Mouse (Mus musculus) neural tube, embryonic 14.5 days (tissue): ENCODE results near the gene Hyal2. TPM values are rescaled to one million over a fixed set of nuclear protein-coding genes. Genes with fewer than 3 reads are reported as not detected.

ENCODE experiments used
- ATAC-seq: fragments of 200-750 bp; cut with Nextera tagmentation; 2 replicates; pipeline ENCODE4 v1.8.0; 2017; ENCODE audit warnings: low read depth, mild to moderate bottlenecking, moderate TSS enrichment, moderate library complexity
- H3K27ac ChIP-seq: fragments of 300-500 bp; sonication (generic); 2 replicates; pipeline ENCODE4 v1.5.1; 2014; ENCODE audit warnings: low read depth, mild to moderate bottlenecking, control low read depth, low read length, moderate library complexity, mixed read lengths
- H3K27me3 ChIP-seq: fragments of 300-500 bp; sonication (generic); 2 replicates; pipeline ENCODE4 v1.6.1; 2014; ENCODE audit warnings: low read length; ENCODE audit not compliant: control insufficient read depth, insufficient read depth
- H3K36me3 ChIP-seq: fragments of 300-500 bp; sonication (generic); 2 replicates; pipeline ENCODE4 v1.6.1; 2014; ENCODE audit warnings: low read length, mixed read lengths; ENCODE audit not compliant: control insufficient read depth, insufficient read depth
- H3K4me1 ChIP-seq: fragments of 300-500 bp; sonication (generic); 2 replicates; pipeline ENCODE4 v1.6.1; 2014; ENCODE audit warnings: low read length; ENCODE audit not compliant: control insufficient read depth, insufficient read depth
- H3K4me2 ChIP-seq: fragments of 300-500 bp; sonication (generic); 2 replicates; pipeline ENCODE4 v1.6.1; 2014; ENCODE audit warnings: mild to moderate bottlenecking, low read depth, low read length, control low read depth
- H3K4me3 ChIP-seq: fragments of 300-500 bp; sonication (generic); 2 replicates; pipeline ENCODE4 v1.5.1; 2014; ENCODE audit warnings: low read depth, low read length, control low read depth, mixed read lengths
- H3K9ac ChIP-seq: fragments of 300-500 bp; sonication (generic); replicated peaks from 2 replicates; pipeline ENCODE4 v1.6.1; 2014; ENCODE audit warnings: low read depth, mild to moderate bottlenecking, control low read depth, low read length, mixed read lengths
- H3K9me3 ChIP-seq: fragments of 300-500 bp; sonication (generic); 2 replicates; pipeline ENCODE4 v1.6.1; 2016; ENCODE audit warnings: low read length; ENCODE audit not compliant: control insufficient read depth
- WGBS: fragments of 180-500 bp; shearing (Covaris S2); extraction: QIAGEN DNeasy Blood & Tissue Kit; methylation state at CpG from one replicate; pipeline ENCODE4 v1.1.7; 2014; 5-methylcytosine and 5-hydroxymethylcytosine counted together
- polyA plus RNA-seq: library from polyadenylated mRNA; unstranded; fragments of >200 nt; fragmentation: Nextera tagmentation; extraction: Ambion mirVana; gene quantifications from 2 replicates; pipeline ENCODE4 v1.2.1, GENCODE M21; 2014

Hyal2 gene
- polyA plus RNA-seq, 1 experiment from 2014 or later: 60.3 TPM

DNA sequence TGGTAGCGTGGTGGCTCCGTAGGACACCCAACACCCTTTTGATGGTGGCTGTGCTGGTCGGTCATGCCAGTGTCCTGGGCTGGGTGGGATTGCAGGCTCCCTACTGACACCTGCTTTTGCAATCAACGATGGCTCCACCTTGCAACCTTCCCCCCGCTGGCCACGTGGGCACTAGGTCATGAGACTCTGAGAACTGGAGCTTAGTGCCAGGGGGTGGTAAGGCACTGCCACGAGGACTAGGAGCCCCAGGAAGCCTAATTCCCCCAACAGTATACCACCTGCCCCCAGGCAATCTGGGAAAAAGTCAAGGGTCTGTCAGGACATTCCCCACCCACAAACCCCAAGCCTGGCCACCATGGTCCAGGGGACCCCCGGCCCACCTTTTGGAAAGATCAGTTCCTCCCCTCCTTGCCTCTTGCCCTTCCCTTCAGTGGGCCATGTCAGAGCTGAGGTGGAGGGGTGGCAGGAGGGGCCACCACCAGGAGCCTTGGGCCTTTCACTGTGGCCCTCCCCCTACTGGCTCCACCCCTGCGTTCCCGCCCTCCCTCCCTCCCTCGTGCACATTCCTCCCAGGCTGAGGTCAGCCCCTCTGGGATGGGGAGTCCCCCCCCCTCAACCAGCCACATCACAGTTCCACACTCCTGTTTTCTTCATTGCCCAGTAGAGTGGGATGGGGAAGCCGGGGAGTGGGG, 41.1 kb downstream of the Hyal2 start, which contains the start of gene Sema3b:
Gene Sema3b, minus strand, starts transcription at position 489 of the 692 bp plus-strand sequence.
- H3K4me1 ChIP-seq: peaks cover 32% of the 10 kb centered on the region
- 43% methylated on average over 11 of the region's 12 CpGs for WGBS

DNA sequence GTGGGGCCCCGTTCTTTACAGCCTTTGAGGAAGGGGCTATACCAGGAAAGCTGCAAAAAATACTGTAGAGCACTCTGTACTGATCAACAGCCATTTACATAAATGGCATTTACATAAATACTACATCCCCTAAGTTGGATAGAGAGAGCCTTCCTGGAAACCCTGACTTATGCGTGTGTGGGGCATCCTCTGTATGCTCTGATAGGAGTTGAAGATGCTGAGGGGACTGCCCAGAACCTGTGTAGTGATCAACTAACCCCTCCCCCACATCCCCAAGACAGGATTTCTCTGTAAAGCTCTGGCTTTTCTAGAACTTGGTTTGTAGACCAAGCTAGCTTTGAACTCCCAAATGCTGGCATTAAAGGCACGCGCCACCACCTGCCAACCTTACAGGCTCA, 41.7 kb downstream of the Hyal2 start:
- H3K27me3 ChIP-seq: no peaks in the 10 kb centered on the region
- H3K36me3 ChIP-seq: peaks cover 3% of the 10 kb centered on the region; the same call in 1 of the 2 replicates
- H3K4me3 ChIP-seq: no peak overlapping the region
- peaks cover 29% of the 10 kb centered on the region for H3K4me1 ChIP-seq
- no peak for ATAC-seq
- H3K27ac ChIP-seq: no peak overlapping the region
- no peaks in the 10 kb centered on the region for H3K9me3 ChIP-seq
- 77% methylated on average over 4 of the region's 4 CpGs for WGBS
- no peak overlapping the region for H3K4me2 ChIP-seq
- no peak overlapping the region for H3K9ac ChIP-seq

More for the DNA sequence above, 41.1 kb downstream of the Hyal2 start, which contains the start of gene Sema3b:
- no peaks in the 10 kb centered on the region for H3K27me3 ChIP-seq
- no peak within 1 kb of the TSS for H3K27ac ChIP-seq
- no peak within 1 kb of the TSS for H3K4me3 ChIP-seq
- ATAC-seq: no peak
- H3K9me3 ChIP-seq: no peaks in the 10 kb centered on the region
- no peak within 1 kb of the TSS for H3K9ac ChIP-seq
- H3K4me2 ChIP-seq: no peak within 1 kb of the TSS
- H3K36me3 ChIP-seq: no peaks in the 10 kb centered on the region; the same call in 1 of the 2 replicates

DNA sequence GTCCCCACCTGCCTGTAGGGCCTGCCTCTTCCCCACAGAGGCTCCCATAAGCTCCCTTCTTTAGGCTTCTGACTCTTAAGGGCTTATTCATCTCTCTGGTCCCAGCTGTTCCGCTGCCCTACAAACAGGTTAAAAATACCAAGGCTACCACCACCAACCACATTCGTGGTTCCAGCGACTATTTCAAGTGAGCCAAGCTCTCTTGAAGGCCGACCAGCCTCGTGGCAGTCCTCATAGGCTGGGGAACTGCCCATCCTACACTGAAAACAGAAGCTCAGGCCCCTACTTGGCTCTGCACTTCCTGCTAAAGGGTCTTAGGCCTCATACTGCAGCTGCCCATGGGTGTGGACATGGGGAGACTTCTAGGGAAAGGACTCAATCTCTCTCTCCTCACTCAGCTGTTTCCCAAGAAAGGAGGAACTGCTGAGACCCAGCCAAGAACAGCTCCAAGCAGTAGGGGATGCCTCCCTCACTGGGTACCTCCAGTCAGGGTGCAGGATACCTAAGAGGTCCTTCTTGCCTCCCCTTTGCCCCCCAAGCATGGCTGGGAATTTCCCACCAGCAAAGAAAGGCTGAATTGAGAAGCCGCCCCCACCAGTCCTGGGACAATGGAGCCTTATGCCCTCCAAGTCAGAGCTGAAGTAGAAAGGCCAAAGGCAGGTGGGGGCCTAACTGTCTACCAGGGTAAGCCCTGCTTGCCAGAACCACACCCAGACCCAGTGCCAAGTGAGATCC, 43.9 kb downstream of the Hyal2 start:
- H3K36me3 ChIP-seq: peaks cover 21% of the 10 kb centered on the region
- peak overlapping the region; percentile 27 for H3K4me3 ChIP-seq
- no peaks in the 10 kb centered on the region for H3K27me3 ChIP-seq
- whole genome bisulfite sequencing: 65% methylated on average over 6 of the region's 6 CpGs
- no peaks in the 10 kb centered on the region for H3K9me3 ChIP-seq
- H3K27ac ChIP-seq: peak overlapping the region; percentile 99
- peak overlapping the region; percentile 82 for H3K9ac ChIP-seq
- peak overlapping the region; percentile 66 for H3K4me2 ChIP-seq
- peaks cover 24% of the 10 kb centered on the region for H3K4me1 ChIP-seq
- ATAC-seq: no peak

DNA sequence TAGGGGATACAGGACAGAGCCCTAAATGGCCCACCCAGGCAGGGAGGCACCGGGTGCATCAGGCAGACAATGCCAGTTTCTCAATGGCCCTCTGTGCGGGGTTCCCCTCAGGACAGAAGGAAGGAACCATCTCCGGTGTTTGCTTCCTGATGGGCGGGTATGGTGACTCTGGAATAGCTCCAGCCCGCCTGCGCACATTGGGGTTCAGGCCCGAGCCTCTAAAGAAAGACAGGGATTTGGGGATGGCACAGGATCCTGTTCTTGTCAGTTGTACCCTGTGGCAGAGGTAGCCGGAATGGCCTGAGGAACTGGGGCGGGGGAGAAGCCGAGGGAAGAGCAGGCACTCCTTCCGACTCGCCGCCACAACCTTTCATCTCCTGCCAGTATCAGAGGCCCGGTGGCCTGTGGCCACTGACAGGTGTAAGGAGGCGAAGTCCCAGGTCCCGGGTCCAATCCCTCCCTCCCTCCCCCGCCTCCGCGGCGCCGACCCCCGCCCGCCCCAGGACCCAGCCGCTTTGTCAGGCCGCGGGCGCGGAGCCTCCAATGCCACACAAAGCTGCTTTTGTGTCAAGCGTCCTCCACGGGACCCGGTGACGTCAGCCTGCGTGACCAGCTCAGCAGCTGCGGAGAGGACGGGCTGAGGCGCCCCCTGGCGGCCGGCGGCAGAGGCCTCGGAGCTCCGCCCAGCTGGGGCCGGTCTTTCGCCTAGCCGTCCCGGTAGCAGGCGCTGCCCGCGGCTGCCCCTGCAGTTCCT, 44.6 kb downstream of the Hyal2 start:
- peaks cover 25% of the 10 kb centered on the region for H3K36me3 ChIP-seq
- H3K4me1 ChIP-seq: peaks cover 24% of the 10 kb centered on the region
- 1% methylated on average over 44 of the region's 48 CpGs for WGBS
- peak overlapping the region; percentile 27 for H3K4me3 ChIP-seq
- no peaks in the 10 kb centered on the region for H3K27me3 ChIP-seq
- peak overlapping the region; percentile 66 for H3K4me2 ChIP-seq
- H3K9me3 ChIP-seq: no peaks in the 10 kb centered on the region
- ATAC-seq: peak; percentile 94
- peak overlapping the region; percentile 99 for H3K27ac ChIP-seq
- H3K9ac ChIP-seq: peak overlapping the region; percentile 82

DNA sequence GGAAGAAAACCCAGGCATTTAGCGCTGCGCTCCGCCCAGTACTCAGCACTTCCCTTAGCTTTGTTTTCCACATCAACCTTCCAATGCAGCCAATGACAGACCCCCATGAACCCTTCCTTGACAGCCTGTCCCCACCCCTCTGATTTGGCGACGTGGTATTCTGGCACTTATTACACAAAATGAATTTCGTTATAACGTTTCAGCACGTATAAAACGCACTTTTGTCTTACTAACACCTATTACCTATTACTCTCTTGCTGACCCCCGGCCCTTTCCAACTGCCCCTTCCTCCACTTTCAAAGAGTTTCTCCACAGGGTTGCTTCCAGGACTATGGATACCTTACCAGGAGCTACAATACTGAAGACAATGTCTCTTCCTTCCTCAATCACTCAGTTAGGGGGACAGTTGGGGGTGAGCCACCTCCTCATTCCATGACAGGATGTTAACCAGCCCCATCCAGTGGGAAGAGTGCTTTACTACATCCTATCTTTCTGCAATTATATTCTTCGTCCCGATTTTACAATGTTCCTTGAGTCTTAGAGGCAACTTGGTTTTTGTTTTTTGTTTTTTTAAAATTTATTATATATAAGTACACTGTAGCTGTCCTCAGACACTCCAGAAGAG, 45.3 kb downstream of the Hyal2 start:
- WGBS: 10% methylated on average over 12 of the region's 12 CpGs
- Histone ChIP-seq H3K9ac (peak overlapping the region; percentile 82), H3K4me1 (peaks cover 18% of the 10 kb centered on the region), H3K27me3 (no peaks in the 10 kb centered on the region), H3K4me2 (peak overlapping the region; percentile 66), H3K36me3 (peaks cover 32% of the 10 kb centered on the region), H3K9me3 (no peaks in the 10 kb centered on the region), H3K4me3 (peak overlapping the region; percentile 27), H3K27ac (peak overlapping the region; percentile 99)
- peak; percentile 35; the same call in 1 of the 2 replicates for ATAC-seq

DNA sequence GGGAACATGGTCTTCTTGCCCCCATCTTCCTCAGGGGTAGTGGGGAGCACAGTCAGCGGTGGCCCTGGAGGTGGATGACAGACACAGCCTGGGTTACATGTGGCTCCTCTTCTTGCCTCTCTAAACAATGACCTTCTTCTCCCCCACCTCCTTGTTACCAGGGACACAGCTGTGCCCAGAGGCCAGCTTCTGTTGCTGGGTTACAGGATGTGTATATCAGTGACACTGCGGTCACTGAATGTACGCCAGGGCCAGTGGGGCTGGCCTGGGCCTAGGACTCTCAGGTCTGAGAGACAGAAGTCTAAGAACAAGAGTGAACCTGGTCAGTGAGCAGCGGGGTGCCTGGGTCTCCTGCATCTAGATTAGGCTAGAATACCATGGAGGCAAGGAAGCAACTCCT, 47.3 kb downstream of the Hyal2 start:
- Histone ChIP-seq H3K4me3 (no peak overlapping the region), H3K4me2 (no peak overlapping the region), H3K9ac (no peak overlapping the region), H3K27ac (no peak overlapping the region), H3K4me1 (peaks cover 20% of the 10 kb centered on the region), H3K9me3 (no peaks in the 10 kb centered on the region), H3K36me3 (peaks cover 40% of the 10 kb centered on the region), H3K27me3 (no peaks in the 10 kb centered on the region)
- 53% methylated on average over 4 of the region's 4 CpGs for WGBS
- no peak for ATAC-seq

DNA sequence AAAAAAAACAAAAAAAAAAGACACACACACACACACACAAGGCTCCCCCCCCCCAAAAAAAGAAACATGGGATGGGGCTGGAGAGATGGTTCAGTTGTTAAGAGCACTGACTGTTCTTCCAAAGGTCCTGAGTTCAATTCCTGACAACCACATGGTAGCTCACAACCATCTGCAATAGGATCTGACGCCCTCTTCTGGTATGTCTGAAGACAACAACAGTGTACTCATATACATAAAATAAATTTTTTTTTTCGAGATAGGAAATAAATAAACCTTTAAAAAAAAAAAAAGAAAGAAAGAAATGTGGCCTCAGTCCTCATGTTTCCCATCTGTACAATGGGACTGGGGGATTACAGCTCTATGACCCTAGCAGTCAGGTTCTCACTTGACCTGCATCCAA, 49.7 kb downstream of the Hyal2 start:
- Histone ChIP-seq H3K27ac (no peak overlapping the region), H3K36me3 (peaks cover 40% of the 10 kb centered on the region), H3K4me3 (no peak overlapping the region), H3K9me3 (no peaks in the 10 kb centered on the region), H3K27me3 (no peaks in the 10 kb centered on the region), H3K4me1 (peaks cover 10% of the 10 kb centered on the region), H3K9ac (no peak overlapping the region), H3K4me2 (no peak overlapping the region)
- WGBS: 85% methylated on average over 2 of the region's 2 CpGs
- ATAC-seq: no peak

DNA sequence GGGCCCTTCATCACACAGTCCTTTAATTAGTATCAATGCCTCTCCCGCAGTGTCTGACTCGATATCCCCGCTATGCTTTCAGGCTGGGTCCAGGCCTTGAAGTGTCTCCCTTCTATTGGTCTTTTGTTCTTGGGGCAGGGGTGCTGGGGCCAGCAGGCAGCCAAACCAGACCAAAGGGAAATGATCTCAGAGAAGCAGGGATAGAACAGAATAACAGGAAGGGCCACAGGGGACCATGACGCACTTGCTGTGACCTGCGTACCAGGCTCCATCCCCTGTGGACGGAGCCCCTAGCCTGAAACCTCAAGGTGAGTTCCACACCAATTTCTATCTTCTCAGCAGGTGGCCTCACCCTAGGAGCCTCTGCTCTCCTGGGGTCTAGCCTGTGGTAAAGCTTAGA, 50.4 kb downstream of the Hyal2 start:
- Histone ChIP-seq H3K36me3 (peaks cover 40% of the 10 kb centered on the region), H3K4me3 (no peak overlapping the region), H3K27ac (peak overlapping the region; percentile 30), H3K9ac (no peak overlapping the region), H3K27me3 (no peaks in the 10 kb centered on the region), H3K4me1 (peaks cover 6% of the 10 kb centered on the region; the same call in 1 of the 2 replicates), H3K4me2 (no peak overlapping the region), H3K9me3 (no peaks in the 10 kb centered on the region)
- ATAC-seq: no peak
- 81% methylated on average over 6 of the region's 6 CpGs for WGBS
